15 mouse cellular contexts compared by ENCODE assay signal in genomic region chr9:77724216-77724615, GRCm38 (mm10).
"Had no signal": no experiment of that assay in that cellular context is flagged by ENCODE, and none has a peak within 500 bp of the region (broad histone marks: within the 10 kb centered on the region; RNA-seq: fewer than 3 reads in every experiment).

No protein-coding gene starts in this region.

- H3K27ac ChIP-seq: kidney, embryonic 15.5 days; limb, embryonic 12.5 days; limb, embryonic 15.5 days; liver, embryonic 12.5 days; liver, embryonic 15.5 days; midbrain, embryonic 10.5 days; midbrain, embryonic 13.5 days had no signal

- H3K4me3 ChIP-seq: kidney, embryonic 15.5 days; limb, embryonic 12.5 days; limb, embryonic 15.5 days; liver, embryonic 12.5 days; liver, embryonic 15.5 days; megakaryocyte, embryonic 14.5 days; midbrain, embryonic 10.5 days; midbrain, embryonic 13.5 days; myocyte had no signal

- DNase-seq: kidney, adult 18-20 months; kidney, postnatal 25 days; left cerebral cortex, postnatal 4 days; lung, adult 2 months; thymus, postnatal 36 days had no signal

- H3K9ac ChIP-seq: kidney, embryonic 15.5 days; limb, embryonic 12.5 days; limb, embryonic 15.5 days; liver, embryonic 12.5 days; liver, embryonic 15.5 days; midbrain, embryonic 13.5 days had no signal

- H3K36me3 ChIP-seq: kidney, embryonic 15.5 days; limb, embryonic 12.5 days; limb, embryonic 15.5 days; liver, embryonic 12.5 days; liver, embryonic 15.5 days; midbrain, embryonic 10.5 days; midbrain, embryonic 13.5 days had no signal

- ATAC-seq: liver, embryonic 12.5 days; midbrain, embryonic 13.5 days; midbrain, embryonic 16.5 days had no signal

- H3K27me3 ChIP-seq: kidney, embryonic 15.5 days; limb, embryonic 12.5 days; limb, embryonic 15.5 days; liver, embryonic 12.5 days; liver, embryonic 15.5 days; megakaryocyte, embryonic 14.5 days; midbrain, embryonic 13.5 days had no signal

- H3K4me1 ChIP-seq: kidney, embryonic 15.5 days; limb, embryonic 12.5 days; limb, embryonic 15.5 days; liver, embryonic 12.5 days; liver, embryonic 15.5 days; midbrain, embryonic 10.5 days; midbrain, embryonic 13.5 days had no signal

- H3K4me2 ChIP-seq: kidney, embryonic 15.5 days; limb, embryonic 12.5 days; limb, embryonic 15.5 days; liver, embryonic 12.5 days; liver, embryonic 15.5 days; midbrain, embryonic 13.5 days had no signal

- H3K9me3 ChIP-seq: kidney, embryonic 15.5 days; limb, embryonic 12.5 days; limb, embryonic 15.5 days; liver, embryonic 12.5 days; liver, embryonic 15.5 days; megakaryocyte, embryonic 14.5 days; midbrain, embryonic 10.5 days; midbrain, embryonic 13.5 days had no signal
